Mouse (Mus musculus) right cerebral cortex, postnatal 10 days (tissue): Measurements from ENCODE around the gene Ctnna2.

ENCODE experiments used
- DNase-seq, 2 experiments: peaks; one replicate each; pipeline ENCODE4 v3.0.0; 2021; ENCODE audit warnings: low spot score in 2 of 2

Ctnna2 gene

DNA sequence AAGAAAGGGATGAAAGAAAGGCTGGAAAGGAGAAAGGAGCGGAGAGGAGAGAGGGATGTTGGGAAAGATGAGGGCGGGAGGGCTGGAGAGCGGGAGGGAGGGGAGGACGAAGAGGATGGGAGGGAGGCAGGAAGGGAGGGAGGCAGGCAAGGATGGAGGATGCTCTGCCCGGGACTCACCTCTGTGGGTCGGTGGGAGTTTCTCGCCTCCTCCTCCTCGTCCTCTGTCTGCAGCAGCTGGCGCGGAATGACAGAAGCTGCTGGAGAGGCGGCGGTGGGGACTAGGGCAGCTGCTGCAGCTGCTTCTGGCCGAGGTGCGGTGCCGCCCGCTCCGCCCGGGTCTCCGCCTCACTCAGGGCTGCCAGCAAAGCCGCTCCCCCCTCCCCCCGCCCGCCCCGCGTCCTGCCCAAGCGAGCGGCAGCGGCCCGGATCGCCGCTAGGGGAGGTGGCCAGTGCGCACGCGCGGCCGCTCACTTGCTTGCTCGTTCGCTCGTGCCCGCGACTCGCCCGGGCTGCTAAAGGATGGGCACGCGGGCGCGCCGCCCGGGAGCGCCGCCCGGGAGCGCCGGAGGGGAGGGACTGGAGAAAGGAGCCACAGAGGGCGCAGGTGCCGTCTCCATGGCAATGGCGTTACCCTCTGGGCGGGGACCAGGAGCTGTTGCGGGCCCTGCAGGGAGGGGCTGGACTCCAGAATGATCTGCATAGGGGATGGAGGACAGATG, at the start of gene Ctnna2:
Ctnna2 (minus strand) TSS at position 459 of the 721 bp plus-strand sequence.
- DNase-seq, result peak; percentile 97 to 98

DNA sequence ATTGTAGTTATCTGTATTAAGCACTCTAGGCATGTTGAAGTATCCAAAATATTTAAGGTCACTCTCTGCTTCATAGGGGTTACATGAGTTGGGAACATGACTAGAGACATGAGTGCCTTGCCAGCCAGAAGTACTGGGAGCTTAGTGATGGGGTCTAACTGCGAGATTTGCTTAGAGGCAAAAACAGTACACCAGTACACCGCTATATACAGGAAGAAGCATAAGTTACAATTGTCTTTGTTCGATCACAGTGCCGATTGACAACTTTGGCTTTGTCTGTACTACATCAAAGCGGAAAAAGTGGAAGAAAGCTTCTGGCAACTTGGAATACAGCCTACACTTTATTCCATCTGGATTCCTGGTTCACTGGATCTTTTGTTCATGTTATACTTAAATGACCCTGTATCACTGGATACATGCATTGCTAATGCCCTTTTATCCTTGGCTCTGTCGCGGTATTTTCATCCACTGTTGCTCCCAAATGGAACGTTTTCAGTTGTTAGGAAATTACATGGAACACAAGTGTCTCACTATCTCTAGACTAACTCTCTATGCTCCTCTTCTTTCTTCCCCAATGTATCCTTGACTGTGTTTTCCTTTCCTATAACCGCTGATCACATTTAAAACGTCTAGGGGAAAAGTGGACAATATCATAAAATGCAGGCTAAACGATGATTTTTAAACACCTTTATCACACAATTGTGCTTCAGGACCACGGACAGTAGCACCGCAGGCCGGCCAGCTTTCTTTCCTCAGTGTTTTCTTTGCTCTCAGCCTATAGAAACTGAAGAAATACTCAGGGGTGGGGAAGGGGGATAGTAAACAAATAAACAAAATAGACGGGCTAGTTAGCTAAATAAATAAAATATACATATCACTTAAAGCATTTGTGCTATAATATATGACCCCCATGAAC, 896 bp upstream of the Ctnna2 start:
- DNase-seq, result no peak

DNA sequence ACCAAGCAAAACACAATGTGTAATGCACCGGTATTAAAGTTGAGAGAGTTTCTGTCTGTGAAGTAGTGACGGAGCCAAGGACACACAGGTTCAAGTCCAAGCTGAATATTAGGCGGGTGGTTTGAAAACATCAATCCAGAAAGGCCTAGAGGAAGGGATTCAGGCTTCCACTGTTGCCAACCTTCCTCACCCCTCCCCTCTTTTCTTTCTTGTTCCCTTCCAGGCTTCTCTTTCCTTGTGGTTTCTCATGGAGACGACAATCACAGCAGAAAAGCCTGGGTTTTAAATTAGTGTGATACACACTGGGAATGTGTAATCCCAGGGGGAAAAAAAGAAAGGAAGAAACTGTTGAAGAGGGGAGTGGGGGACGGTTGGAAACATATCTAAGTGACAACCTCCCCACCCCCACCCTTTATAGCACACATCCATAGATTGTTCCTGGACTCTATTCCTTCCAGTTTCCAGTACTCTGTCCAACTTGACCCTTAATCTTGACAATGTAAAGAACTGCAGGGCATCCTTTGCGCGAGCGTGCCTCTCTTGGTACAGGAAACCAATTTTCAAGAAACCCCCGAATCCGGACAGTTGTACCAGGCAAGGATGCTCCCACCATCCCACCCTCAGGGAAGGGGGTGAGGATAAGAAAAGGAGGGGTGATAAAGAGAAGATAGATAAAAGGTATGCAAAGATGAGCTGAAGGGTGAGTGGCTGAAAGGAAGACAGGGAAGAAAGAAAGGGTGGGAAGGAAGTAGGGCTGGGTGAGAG, 841 bp downstream of the Ctnna2 start:
- peak in 1 of 2 experiments; percentile 26 for DNase-seq

DNA sequence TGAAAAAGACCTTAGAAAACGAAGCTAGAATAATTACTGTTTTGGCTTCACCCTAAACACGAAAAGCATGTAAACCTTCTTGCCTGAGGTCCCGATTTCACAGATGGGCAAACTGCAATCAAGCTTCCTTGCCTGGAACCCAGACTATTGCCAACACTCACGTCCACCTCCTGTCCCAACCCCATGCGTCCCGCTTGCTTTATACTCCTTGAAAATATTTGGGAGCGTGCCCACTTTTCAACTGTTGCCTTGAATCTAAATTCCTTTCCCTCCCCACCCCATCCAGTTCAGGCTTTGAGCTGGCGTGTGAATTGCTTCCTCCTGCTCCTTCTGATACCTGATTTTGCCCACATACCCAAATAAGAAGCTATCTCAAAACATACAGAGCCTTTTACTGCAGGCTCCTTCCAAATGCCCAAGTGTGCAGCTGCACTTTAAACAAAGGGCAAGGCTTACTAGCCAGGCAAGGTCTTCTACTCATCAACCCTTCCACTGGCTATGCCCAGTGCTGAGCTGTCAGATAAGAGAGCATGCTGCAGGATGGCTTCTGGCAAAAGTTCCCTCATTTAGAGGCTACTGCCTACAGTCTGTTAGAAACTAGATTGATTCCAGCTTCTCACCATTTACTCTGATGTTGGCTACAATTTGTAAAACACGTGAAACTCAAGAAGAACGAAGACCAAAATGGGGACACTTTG, 8.8 kb downstream of the Ctnna2 start:
- DNase-seq, result no peak

DNA sequence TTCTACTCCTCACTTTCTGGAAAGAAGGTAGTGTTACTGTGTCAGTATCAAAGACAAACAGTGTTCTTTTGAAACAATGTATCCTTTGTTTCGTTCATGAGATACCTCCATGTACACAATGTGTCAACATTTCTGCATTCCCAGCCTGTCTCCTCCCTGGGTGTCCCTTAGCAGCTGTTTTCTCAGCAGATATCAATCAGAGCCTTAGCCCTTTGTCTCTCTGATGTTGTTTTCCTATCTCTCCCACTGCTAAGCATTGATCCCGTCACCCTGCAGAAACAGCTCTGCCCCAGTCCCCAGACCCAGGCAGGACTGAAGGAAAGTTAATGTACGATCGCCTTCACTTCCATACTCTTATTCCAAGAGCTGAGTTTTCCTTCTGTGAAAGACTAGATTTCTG, 9.7 kb downstream of the Ctnna2 start:
- no peak for DNase-seq

DNA sequence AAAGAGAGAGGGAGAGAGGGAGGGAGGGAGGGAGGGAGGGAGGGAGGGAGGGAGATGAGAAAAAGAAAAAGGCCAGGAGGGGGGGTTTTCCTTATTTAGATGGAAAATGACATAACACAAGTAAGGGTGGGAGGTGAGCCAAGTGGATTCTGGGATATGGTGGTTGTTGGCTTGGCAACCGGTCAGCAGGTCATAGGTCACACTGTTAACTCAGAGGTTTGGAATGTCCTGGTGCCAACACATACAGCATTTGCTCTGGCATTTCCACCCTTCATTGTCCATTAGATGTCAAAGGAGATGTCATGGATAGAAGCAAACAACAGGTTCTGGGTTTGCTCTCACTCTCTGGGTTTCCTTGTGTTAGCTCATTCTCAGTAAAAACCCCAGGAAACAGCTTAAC, 17.5 kb downstream of the Ctnna2 start:
- no peak for DNase-seq

DNA sequence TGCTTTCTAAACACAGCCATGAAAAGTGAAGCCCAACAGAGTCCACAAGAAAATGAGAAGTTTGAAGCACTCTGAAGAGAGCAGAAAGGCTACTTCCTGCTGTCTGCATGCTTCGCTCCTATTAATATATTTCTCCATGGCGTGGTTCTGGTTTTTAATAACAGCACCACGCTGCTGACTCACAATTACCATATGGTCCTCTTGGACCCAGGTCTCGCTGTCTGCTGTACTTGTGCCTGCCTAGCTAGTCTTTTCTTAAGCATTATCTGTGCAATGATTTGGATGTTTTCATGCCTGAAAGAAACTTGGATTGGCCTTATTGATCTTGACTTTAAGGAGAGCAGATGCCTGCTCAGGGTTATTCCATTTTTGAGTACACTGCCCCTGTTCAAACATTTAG, 28.2 kb downstream of the Ctnna2 start:
- DNase-seq, result no peak

DNA sequence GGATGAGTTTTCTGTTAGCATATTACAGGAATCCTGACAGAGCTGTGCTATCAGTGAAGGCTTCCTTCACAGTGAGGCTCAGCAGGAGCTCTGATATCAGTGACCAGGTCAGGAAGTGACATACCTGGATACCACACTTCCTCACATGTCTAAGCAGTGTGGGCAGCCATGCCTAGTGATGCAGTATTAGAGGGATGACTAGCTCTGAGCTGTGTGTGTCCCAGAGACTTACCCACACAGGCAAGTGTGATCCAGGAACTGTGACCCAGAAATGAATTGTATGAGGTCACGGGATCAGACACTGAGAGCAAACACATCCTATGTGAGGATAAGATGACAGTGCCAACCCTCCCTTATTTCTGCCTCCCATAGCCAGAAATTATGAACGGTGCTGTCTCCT, 28.8 kb downstream of the Ctnna2 start:
- no peak for DNase-seq

DNA sequence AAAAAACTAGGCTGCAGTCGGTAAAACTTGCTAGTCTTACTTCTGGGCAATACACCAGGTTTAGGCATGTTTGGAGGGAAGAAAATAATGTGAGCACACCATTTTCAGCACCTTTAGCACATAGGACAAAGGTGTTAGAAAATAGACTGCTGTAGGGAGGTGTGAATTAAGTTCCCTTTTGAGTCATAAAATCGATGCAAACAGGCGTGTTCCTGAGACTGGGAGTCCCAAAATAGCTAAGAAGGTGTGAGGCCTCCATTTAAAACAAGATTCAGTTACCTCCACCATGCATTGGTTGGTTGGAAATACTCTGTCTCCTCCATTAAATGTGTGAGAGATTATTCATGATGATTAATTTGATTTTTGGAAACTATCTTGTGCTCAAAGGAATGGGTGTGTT, 50.1 kb downstream of the Ctnna2 start:
- DNase-seq, result no peak

DNA sequence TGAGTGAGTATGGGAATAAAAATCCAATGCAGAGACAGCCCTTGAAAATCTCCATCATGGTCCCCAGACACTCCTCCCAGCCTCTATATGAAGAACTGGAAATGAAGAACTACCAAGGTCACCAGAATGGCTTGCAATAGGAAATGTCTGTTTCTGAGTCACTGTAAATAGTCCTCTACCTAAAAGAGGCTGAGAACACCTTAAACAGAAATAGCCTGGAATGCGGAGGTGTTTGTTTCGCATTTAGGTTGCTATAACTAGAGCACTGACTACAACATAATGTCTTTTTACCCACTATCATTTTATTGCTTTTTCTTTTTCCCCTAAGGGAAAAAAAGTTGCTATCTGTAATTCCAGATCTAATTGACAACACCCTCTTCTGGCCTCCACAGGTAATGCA, 106.3 kb downstream of the Ctnna2 start:
- DNase-seq, result no peak

DNA sequence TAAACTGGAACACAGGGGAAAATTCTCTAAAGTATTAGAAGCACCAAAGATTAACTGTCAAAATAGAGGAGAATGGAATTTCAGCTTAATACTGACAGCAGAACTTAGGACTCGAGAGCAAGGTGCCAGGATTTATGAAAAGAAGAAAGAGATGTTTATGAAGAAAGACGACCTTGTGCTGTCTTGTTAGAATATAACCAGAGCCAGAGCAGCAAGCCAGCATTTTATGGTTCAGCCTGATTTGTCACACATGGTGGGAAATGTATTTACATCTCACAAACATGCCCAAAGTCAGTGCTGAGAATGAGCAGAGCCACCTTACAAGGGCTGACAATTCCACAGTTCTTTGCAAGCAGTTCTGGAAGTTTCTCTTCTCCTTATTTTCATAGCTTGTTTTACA, 110.2 kb downstream of the Ctnna2 start:
- DNase-seq, result no peak

DNA sequence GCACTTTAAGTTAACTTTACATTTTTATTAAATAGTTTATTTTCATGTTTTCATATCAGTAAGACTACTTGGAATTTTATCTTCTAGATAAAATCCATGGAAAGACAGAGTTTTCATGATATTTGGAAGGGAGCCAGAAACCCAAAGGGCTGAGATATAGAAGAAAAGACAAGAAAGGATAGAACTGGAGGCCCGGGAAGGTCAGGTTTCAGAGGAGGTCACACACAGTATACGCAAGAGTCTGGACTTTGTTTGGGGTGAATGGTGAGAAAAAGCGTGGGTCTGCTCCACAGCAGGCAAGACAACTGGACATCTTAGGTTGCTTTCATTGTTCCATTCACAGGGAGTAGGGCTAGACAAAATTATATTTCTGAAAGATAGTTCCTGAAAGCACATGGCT, 111.4 kb downstream of the Ctnna2 start:
- DNase-seq, result no peak

DNA sequence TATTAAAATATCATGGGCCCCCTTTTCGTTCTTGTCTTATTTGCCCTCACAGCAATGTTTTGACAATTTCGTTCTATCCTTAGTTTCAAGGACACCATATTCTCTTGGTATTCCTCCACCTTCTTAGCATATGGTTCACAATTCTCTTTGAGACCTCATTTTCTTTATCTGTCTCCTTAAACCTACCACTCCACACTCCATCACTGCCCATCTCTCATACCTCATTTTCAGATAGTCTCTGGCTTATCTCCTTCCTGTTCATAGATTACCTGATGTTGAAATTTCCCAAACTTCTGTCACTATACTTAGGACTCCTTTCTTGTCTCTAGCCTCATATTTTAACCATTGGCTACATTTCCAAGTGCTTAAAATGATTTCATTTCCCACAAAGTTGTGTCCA, 116.1 kb downstream of the Ctnna2 start:
- DNase-seq, result no peak

DNA sequence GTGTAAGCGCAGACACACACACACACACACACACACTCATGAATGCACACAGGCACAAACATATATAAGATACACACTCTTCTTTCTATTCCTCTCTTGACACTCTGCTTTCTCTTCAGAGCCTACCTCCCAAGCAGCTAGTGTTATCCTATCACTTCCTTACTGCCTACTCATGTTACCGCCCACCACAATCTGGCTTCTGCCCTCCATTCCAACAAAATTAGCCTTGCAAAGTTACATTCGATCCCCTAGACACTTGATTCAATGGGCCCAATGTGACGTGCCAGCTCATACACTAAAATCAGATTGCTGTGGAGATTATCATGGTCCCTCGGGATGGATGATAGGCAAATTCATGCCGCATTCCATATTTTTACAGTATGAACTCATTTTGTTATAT, 116.7 kb downstream of the Ctnna2 start:
- peak; percentile 69 to 90 for DNase-seq

DNA sequence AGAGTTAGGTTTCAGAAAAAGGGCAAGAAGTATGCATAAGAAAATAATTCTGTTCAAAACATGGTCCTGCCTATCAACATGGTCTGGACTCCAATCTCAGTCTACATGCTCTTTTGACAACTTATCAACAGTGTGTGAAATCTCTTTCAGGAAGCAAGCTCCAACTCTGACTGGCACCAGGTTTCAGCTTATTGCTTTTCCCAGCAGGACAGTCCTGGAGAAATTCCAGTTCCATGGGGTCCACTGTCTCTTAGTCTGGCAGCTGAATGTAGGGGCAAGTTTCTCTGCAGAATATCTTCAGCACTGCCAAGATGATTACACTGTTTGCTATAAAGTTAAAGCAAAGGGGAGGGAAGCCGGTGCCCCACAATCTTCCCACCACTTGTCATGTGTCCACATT, 130.1 kb downstream of the Ctnna2 start:
- DNase-seq, result no peak

DNA sequence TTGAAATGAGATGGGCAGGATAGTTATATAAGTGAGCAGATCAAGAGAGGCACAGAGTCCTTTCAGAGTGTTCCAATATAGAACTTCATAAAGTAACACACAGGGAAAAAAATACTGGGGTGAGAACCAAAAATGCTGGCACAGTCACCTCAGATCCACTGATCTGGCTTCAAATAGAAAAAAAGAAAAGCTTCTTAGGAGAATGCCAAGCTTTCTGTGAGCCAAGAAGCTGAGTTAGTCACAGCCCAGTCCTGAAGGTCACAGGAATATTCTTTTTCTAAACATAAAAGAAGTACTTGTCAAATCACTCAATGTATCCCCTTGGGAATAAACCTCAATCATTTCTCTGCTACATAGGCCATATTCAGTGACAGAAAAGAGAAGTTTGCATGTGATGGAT, 130.7 kb downstream of the Ctnna2 start:
- no peak for DNase-seq

DNA sequence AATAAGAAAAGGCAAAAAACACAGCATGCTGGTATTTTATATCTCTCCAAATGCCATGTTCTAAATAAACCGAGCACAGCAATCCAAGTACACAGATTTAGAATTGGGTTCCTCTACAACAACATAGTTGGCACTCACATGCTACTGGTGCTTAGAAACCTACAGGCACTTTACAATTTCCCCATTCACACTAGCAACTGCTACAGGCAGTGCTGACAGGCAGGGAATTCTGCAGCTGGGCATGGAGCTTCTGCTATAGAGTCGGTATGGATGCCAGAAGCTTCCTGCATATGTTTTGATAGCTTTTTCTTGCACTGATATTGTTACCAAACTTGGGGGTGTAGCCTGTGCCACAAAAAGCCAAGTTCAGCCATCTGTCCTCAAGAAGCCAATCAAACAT, 131.8 kb downstream of the Ctnna2 start:
- DNase-seq, result peak; percentile 55 to 79

DNA sequence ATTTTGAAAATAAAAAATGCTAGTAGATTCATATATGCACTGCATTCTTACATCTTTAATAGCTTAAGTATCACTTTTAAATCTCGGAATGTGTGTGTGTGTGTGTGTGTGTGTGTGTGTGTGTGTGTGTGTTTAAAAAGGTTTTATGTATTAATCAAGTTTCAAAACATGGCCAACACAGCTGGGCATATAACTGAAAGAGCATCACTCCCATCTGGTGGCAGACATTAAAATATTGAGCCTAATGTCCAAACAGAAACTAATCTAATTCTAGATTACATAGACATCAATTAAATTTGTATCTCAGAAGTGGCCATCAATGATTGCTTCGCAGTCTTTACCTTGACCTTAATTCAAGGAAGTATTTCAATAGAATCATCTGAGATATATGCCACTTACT, 140.4 kb downstream of the Ctnna2 start:
- no peak for DNase-seq

DNA sequence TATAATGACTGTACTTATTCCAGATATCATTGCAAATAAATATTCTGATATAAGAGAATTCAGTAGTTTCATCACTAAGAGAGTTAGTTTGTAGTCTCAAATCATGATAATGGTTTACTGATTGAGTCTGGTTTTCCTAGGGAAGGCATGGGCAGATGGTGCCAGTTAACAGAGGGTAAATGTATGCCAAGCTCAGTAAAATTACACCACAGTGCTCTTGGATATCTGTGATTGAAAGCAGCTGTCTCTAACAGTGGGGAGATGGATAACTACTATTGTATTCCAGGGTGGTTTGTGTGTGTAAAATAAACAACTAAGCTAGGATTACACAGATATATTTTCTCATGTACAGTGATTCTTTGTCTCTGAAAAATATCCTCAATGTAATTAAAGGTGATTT, 140.8 kb downstream of the Ctnna2 start:
- no peak for DNase-seq

DNA sequence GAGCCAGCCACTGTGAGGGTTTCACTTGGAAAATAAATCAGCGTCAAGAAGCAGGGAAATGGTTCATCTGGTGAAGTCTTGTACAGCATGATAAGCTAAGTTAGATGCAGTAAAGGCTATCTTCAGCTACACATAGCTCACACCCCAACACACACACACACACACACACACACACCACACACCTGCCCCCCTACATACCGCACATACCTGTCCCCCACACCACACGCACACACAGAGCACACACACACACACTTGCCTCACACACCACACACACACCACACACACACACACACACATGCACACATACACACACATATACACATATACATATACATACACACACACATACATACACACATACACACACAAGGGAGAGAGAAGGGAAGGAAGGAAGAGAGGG, 142.0 kb downstream of the Ctnna2 start:
- no peak for DNase-seq

DNA sequence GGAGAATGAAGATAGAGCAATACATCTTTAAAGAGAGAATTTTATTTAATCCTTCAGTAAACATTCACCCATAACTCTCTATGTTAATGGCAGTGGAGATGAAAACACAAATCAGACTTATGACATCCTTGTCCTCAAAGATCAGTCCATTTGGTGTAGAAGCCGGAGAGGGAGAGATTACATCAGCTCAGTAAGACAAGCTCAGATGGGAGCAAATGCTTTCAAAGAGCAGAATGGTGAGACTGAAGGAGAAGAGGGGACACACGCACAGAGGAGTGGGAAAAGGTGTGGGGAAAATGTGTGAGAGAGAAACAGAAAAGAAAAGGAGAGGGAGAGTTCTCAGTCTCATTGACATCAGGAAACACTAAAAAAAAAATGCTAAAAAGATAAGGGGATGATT, 144.8 kb downstream of the Ctnna2 start:
- no peak for DNase-seq

DNA sequence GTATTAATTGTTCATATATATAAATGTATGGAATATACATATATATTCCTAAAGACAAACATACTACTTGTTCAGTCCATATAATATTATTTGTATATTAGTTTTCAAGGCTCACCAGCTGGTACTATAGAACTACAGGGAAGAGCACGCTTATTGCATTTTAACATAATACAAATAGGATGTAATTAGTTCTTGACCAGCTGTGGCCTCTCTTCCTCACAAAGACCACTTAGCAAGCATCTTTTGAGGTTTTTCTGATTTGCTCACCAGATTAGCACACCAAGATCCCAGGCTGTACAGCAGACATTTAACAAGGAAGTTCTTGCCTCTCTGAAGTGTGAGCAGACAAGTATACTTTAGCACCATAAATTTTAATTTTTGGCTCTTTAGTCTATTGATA, 152.0 kb downstream of the Ctnna2 start:
- DNase-seq, result no peak
